Mouse (Mus musculus) lung, adult 10 weeks (tissue): ENCODE results near the gene Mrpl55. TPM values are rescaled to one million over a fixed set of nuclear protein-coding genes. Genes with fewer than 3 reads are reported as not detected.

ENCODE experiments used
- polyA plus RNA-seq: library from polyadenylated mRNA; stranded (reverse); fragments of 350-450 nt; fragmentation: Illumina TruSeq; extraction: RNeasy Lipid Tissue Mini Kit (QIAGEN cat#74804); gene quantifications from one replicate; pipeline ENCODE4 v1.2.3, GENCODE M21; 2014; ENCODE audit warnings: low read depth, low replicate concordance; ENCODE audit not compliant: insufficient read depth

The Mrpl55 gene
- 39.6 TPM for polyA plus RNA-seq

DNA sequence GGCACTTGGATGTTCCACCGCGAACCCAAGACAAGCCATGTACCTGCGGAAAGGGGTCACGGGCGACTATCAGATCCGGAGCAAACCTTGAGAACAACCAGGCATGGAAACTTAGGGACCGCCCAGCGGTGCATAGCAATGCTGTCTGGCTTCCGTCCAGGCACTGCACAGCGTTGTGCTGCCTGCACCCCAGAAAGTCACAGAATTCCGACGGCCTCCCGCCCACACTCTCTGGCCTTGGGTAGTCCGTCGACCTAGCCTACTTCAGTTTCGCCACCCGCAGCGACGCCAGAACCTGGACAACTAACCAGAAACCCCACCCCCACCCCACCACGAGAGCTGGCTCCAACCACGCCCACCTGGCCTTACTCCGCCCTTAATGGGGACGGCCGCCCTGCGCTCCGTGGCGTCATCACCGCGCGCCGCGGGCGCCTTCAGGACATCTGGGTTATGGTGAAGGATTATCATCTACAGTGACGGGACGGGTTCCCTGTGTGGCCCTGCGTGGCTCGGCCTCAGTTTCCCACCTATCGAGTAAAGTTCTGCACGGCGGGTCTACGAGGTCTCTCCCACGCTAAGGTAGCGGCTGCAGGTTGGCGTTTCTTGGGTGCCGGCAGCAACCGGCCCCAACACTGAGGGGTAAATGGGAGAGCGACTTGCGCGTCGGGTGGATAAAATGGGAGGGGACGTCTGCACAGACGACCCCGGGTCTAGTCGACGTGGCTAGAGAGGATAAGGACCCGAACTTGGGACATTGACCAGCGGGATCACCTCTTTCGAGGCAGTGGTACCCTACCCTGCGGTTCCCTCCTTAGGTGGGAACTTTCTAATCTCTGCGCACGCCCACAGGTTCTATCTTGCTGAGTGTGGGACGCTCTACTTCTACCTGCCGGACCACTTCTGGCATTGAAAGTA, at the start of gene Mrpl55:
TSS of gene Mrpl55 (plus strand) at position 406 of the 915 bp plus-strand sequence.

GRCm38 (mm10) chr11:59163255-59164236, 38.7 kb upstream of the Mrpl55 start, which contains the start of gene Iba57:
Iba57 (minus strand) TSS chr11:59163739.

GRCm38 (mm10) chr11:59182864-59183331, 19.4 kb upstream of the Mrpl55 start, which contains the start of gene Gjc2:
Gjc2 (minus strand) TSS chr11:59183213.

DNA sequence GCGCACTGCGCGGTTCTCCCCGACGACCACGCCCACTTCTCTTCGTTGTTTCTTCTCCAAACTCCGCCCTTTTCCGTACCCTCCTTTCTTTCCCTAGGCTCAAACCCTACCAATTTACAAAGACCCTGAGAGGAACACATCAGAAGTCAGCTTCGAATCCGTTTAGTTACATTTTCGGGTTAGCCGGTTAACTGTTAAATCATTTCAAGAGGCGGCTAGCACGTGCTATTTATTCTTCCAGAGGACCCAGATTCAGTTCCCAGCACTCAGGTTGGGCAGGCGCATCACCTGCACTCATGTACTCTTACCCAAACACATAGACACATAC, 10.3 kb upstream of the Mrpl55 start, which contains the start of gene Guk1:
TSS of gene Guk1 (minus strand) at position 154 of the 328 bp plus-strand sequence.

DNA sequence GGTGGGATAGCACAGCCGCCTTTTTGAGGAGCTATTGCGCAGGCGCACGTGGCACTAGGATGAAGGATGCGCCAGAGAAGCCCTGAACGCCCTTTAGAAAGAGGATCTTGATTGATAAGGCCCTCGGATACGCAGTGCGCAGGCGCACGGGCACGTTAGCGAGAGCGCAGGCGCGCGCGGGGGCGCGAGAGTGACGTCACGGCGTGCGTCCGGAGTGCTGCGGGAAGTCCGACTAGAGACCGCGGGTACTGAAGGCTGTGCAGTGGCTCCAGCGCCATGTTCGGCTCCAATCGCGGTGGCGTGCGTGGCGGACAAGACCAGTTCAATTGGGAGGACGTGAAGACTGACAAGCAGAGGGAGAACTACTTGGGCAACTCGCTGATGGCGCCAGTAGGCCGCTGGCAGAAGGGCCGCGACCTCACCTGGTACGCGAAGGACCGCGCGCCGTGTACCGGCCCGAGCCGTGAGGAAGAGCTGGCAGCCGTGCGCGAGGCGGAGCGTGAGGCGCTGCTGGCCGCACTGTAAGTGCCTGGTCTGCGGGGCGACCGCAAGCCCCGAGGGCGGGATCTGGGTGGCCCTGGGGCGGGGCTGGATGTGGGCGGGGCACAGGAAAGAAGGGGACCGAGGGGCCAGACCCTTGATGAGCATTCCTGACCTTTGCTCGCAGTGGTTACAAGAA, 6.0 kb downstream of the Mrpl55 start, which contains the start of gene 2310033P09Rik:
TSS of gene 2310033P09Rik (plus strand) at position 169 of the 679 bp plus-strand sequence.

DNA sequence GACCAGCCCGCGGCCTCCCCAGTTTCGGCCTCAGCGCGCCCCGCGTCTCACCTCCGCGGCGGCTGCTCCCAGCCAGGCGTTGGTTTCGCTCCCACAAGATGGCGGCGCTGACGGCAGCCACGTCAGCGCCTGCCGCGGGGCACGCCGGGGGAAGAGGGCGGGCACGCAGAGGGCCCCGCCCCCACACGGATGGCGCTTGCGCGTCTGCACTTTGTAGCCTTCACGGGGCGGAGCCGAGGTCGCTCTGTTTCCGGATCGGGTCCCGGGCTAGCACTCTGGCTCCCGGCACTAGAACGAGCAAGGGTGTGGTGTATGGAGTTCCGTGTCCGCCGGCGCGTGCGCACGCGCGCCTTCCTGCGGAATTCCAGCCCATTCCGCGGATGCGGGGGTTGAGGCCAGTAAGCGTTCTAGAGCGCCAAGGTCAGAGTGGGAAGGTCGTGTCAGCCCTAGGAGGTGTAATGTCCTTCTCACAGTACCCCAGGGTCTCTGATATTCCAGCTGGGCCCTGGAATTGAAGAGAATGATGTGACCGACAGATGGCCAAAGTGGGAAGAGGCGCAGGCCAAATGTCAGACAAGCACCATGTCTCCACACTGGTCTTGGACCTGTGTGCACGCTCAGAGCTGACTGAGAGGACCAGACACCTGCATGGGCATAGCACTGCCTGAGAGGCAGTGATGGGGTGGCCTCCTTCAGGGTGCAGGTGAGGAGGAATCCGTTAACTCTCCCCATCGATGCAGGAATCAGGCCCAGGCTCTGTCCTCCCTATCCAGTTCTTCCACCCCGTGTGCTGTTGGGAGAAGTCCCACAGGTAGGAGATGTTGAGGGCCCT, 26.1 kb downstream of the Mrpl55 start, which contains the start of gene Arf1:
TSS of gene Arf1 (minus strand) at position 149 of the 832 bp plus-strand sequence.

Other genes starting within 250 kb of the Mrpl55 start
- gene Hist3h2a, start 247.8 kb upstream of the Mrpl55 start, polyA plus RNA-seq = 17.1 TPM
- 0.25 TPM for gene Trim17, start 247.8 kb upstream of the Mrpl55 start, polyA plus RNA-seq
- gene Trim11, start 224.4 kb upstream of the Mrpl55 start, polyA plus RNA-seq = 15.2 TPM
- 2.4 TPM for gene Obscn, start 66.1 kb upstream of the Mrpl55 start, polyA plus RNA-seq
- 3.3 TPM for gene Iba57, start 38.7 kb upstream of the Mrpl55 start, polyA plus RNA-seq
- 1.6 TPM for gene Gjc2, start 19.3 kb upstream of the Mrpl55 start, polyA plus RNA-seq
- gene Guk1, start 10.3 kb upstream of the Mrpl55 start, polyA plus RNA-seq = 119 TPM
- 19.0 TPM for gene 2310033P09Rik, start 5.8 kb downstream of the Mrpl55 start, polyA plus RNA-seq
- 330 TPM for gene Arf1, start 25.8 kb downstream of the Mrpl55 start, polyA plus RNA-seq
- 10.4 TPM for gene Wnt3a, start 88.3 kb downstream of the Mrpl55 start, polyA plus RNA-seq
- 3.9 TPM for gene Wnt9a, start 104.4 kb downstream of the Mrpl55 start, polyA plus RNA-seq
- gene Prss38, start 173.2 kb downstream of the Mrpl55 start, polyA plus RNA-seq = not detected
- 3.5 TPM for gene Jmjd4, start 247.6 kb downstream of the Mrpl55 start, polyA plus RNA-seq
- 25.7 TPM for gene Snap47, start 248.7 kb downstream of the Mrpl55 start, polyA plus RNA-seq